Mouse (Mus musculus): ENCODE data around the gene Olfr1419. TPM values are rescaled to one million over a fixed set of nuclear protein-coding genes. Genes with fewer than 3 reads are reported as not detected.

The Olfr1419 gene
- total RNA-seq, 2 experiments from 2014 or later = not detected

Small RNA genes lying within 50 kb of the gene (microRNA-seq; reads per million reads assigned to microRNA genes)
- 12.9 reads per million, percentile 29 among the genes with 10 or more reads in this experiment for gene Mir6994

Other genes starting within 250 kb of the Olfr1419 start
- gene Ms4a3, start 234.3 kb downstream of the Olfr1419 start, total RNA-seq (2021) = not detected
- not detected for gene Oosp2, start 214.5 kb downstream of the Olfr1419 start, total RNA-seq (2021)
- gene Oosp1, start 184.0 kb downstream of the Olfr1419 start, total RNA-seq (2021) = not detected
- not detected for gene Oosp3, start 178.1 kb downstream of the Olfr1419 start, total RNA-seq (2021)
- gene Gif, start 127.6 kb downstream of the Olfr1419 start, total RNA-seq (2021) = not detected
- 10 to 100 TPM; 37.8 to 39.7 TPM for gene Mrpl16, start 104.7 kb downstream of the Olfr1419 start, total RNA-seq (2021)
- 10 to 100 TPM; 20.0 to 22.9 TPM for gene Stx3, start 55.7 kb downstream of the Olfr1419 start, total RNA-seq (2021)
- not detected for gene Olfr1417, start 35.9 kb downstream of the Olfr1419 start, total RNA-seq (2021)
- not detected for gene Olfr1418, start 14.0 kb downstream of the Olfr1419 start, total RNA-seq (2021)
- gene Olfr1420, start 11.5 kb upstream of the Olfr1419 start, total RNA-seq (2021) = not detected
- gene Patl1, start 37.3 kb upstream of the Olfr1419 start, total RNA-seq (2021) = 10 to 100 TPM; 25.8 to 27.1 TPM
- gene Osbp, start 90.8 kb upstream of the Olfr1419 start, total RNA-seq (2021) = 10 to 100 TPM; 52.5 to 54.4 TPM
- gene Olfr1423, start 166.2 kb upstream of the Olfr1419 start, total RNA-seq (2021) = not detected
- not detected for gene Olfr1424, start 187.6 kb upstream of the Olfr1419 start, total RNA-seq (2021)
- gene Olfr1425, start 202.6 kb upstream of the Olfr1419 start, total RNA-seq (2021) = not detected
- gene Olfr1426, start 216.9 kb upstream of the Olfr1419 start, total RNA-seq (2021) = not detected
- not detected for gene Olfr1427, start 228.2 kb upstream of the Olfr1419 start, total RNA-seq (2021)
- not detected for gene Olfr1428, start 240.8 kb upstream of the Olfr1419 start, total RNA-seq (2021)
- gene Olfr76, start 248.1 kb upstream of the Olfr1419 start, total RNA-seq (2021) = not detected